Mouse (Mus musculus) ES-Bruce4 (cell line): ENCODE measurements around the gene Gm17509. TPM values are rescaled to one million over a fixed set of nuclear protein-coding genes. Genes with fewer than 3 reads are reported as not detected.
"Not testable (repeated sequence)": the region's sequence is repeated elsewhere in the genome, so short reads cannot be mapped to it uniquely, and the experiment has no call there.

Source experiments
- H3K27ac ChIP-seq: 2 replicates; pipeline ENCODE4 v1.5.1; 2012; ENCODE audit warnings: low read length, inconsistent platforms; ENCODE audit not compliant: insufficient read depth
- H3K27me3 ChIP-seq: 2 replicates; pipeline ENCODE4 v1.6.1; 2012; ENCODE audit warnings: mild to moderate bottlenecking, low read length, inconsistent platforms; ENCODE audit not compliant: control insufficient read depth, poor library complexity, insufficient read depth, severe bottlenecking
- H3K36me3 ChIP-seq: 2 replicates; pipeline ENCODE4 v1.6.1; 2012; ENCODE audit warnings: inconsistent platforms, mild to moderate bottlenecking, low read length, moderate library complexity; ENCODE audit not compliant: control insufficient read depth, poor library complexity, insufficient read depth, severe bottlenecking
- H3K4me1 ChIP-seq: one replicate; pipeline ENCODE4 v1.8.1; 2011; ENCODE audit warnings: low read length; ENCODE audit not compliant: control insufficient read depth, insufficient read depth
- H3K4me3 ChIP-seq: 2 replicates; pipeline ENCODE4 v1.5.1; 2011; ENCODE audit warnings: low read depth, mild to moderate bottlenecking, low read length
- H3K9ac ChIP-seq: 2 replicates; pipeline ENCODE4 v1.6.1; 2012; ENCODE audit warnings: low read depth, mild to moderate bottlenecking, inconsistent platforms; ENCODE audit not compliant: poor library complexity, severe bottlenecking
- H3K9me3 ChIP-seq: replicated peaks from 2 replicates; pipeline ENCODE4 v1.6.1; 2012; ENCODE audit warnings: mild to moderate bottlenecking, low read length, inconsistent platforms; ENCODE audit not compliant: control insufficient read depth, poor library complexity, insufficient read depth, severe bottlenecking
- CTCF ChIP-seq: IDR thresholded peaks from one replicate; pipeline ENCODE4 v1.8.1; 2011; ENCODE audit warnings: low read depth, low read length
- EP300 ChIP-seq: IDR thresholded peaks from 2 replicates; pipeline ENCODE4 v1.6.1; 2011; ENCODE audit warnings: low read depth, low read length; ENCODE audit not compliant: insufficient read depth
- POLR2A ChIP-seq: IDR thresholded peaks from one replicate; pipeline ENCODE4 v1.8.1; 2011; ENCODE audit warnings: low read length; ENCODE audit not compliant: insufficient read depth
- polyA plus RNA-seq: library from polyadenylated mRNA; stranded (reverse); fragments of >200 nt; gene quantifications from 2 replicates; pipeline ENCODE4 v1.2.4, GENCODE M21; 2011; ENCODE audit warnings: low read depth; ENCODE audit not compliant: missing spikeins, insufficient read depth, insufficient read length

The Gm17509 gene
- polyA plus RNA-seq, 1 experiment, result 0.58 TPM

- TF ChIP-seq POLR2A (no peak), CTCF (no peak), EP300 (no peak)
- H3K4me1 ChIP-seq, result no peaks in the 10 kb centered on the region
- H3K27ac ChIP-seq, result no peak overlapping the region
- no peaks in the 10 kb centered on the region for H3K9me3 ChIP-seq
- no peaks in the 10 kb centered on the region for H3K27me3 ChIP-seq
- no peak overlapping the region for H3K4me3 ChIP-seq
- H3K9ac ChIP-seq, result no peak overlapping the region
- no peaks in the 10 kb centered on the region for H3K36me3 ChIP-seq
Observed at GRCm38 (mm10) chr13:117192161-117192560, 28.7 kb downstream of the Gm17509 start.

GRCm38 (mm10) chr13:117185329-117185728 lies 35.5 kb downstream of the Gm17509 start:
- no peak overlapping the region for H3K9ac ChIP-seq
- no peaks in the 10 kb centered on the region for H3K36me3 ChIP-seq
- no peak overlapping the region for H3K27ac ChIP-seq
- H3K9me3 ChIP-seq, result peaks cover 2% of the 10 kb centered on the region; the same call in 1 of the 2 replicates
- TF ChIP-seq CTCF (no peak), EP300 (no peak), POLR2A (no peak)
- H3K4me3 ChIP-seq, result no peak overlapping the region
- H3K4me1 ChIP-seq, result peaks cover 1% of the 10 kb centered on the region
- no peaks in the 10 kb centered on the region for H3K27me3 ChIP-seq

DNA sequence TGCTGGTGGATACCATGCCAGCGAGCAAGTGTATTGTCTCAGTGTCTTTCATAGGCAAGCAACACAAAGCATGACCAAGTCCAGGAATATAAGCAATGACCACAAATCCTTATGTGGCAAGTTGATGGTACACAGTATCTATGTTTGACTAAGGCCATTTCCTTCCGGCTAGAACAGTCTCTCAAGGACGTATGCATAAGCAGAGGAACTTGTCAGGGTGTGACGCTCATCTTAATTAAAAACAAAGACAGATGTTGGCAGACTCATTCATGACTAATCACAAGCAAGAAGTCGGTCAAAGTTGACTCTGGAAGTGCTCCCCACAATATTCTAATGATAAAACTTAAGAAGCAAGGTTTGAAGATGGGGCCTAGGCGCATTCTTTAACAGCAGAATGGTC lies 37.6 kb downstream of the Gm17509 start:
- H3K36me3 ChIP-seq, result no peaks in the 10 kb centered on the region
- peaks cover 1% of the 10 kb centered on the region for H3K4me1 ChIP-seq
- H3K27me3 ChIP-seq, result no peaks in the 10 kb centered on the region
- no peak overlapping the region for H3K9ac ChIP-seq
- no peak overlapping the region for H3K4me3 ChIP-seq
- no peak overlapping the region for H3K27ac ChIP-seq
- no peak for TF ChIP-seq POLR2A
- no peak for TF ChIP-seq EP300
- TF ChIP-seq CTCF, result no peak
- peaks cover 14% of the 10 kb centered on the region for H3K9me3 ChIP-seq

GRCm38 (mm10) chr13:117180912-117181311 lies 40.0 kb downstream of the Gm17509 start:
- H3K27me3 ChIP-seq, H3K36me3 ChIP-seq, H3K27ac ChIP-seq, H3K9ac ChIP-seq, H3K4me1 ChIP-seq, H3K4me3 ChIP-seq: not testable (repeated sequence)
- peaks cover 18% of the 10 kb centered on the region for H3K9me3 ChIP-seq

Other genes starting within 250 kb of the Gm17509 start
- gene Parp8, start 195.5 kb downstream of the Gm17509 start, polyA plus RNA-seq, result 1.3 and 1.5 TPM in 2 replicates
- gene Emb, start 12.5 kb downstream of the Gm17509 start, polyA plus RNA-seq, result 135 and 137 TPM in 2 replicates